Mouse (Mus musculus) embryonic facial prominence, embryonic 13.5 days (tissue): ENCODE measurements at regions not wholly inside any gene's neighbourhood (a gene's known extent, or its start where the extent isn't known, plus 50 kb on each side); places are given as distances from the start of the nearest gene placed in this dataset.

Source experiments
- ATAC-seq: fragments of 200-750 bp; cut with Nextera tagmentation; 2 replicates; pipeline ENCODE4 v1.8.0; 2017; ENCODE audit warnings: low read depth; ENCODE audit not compliant: insufficient number of reproducible peaks, insufficient read depth, low FRiP score, low TSS enrichment
- H3K27ac ChIP-seq: fragments of 300-500 bp; sonication (generic); 2 replicates; pipeline ENCODE4 v1.5.1; 2015; ENCODE audit warnings: moderate library complexity, mild to moderate bottlenecking, inconsistent platforms
- H3K27me3 ChIP-seq: fragments of 300-500 bp; sonication (generic); 2 replicates; pipeline ENCODE4 v1.6.1; 2015; ENCODE audit warnings: mild to moderate bottlenecking, inconsistent platforms
- H3K36me3 ChIP-seq: fragments of 300-500 bp; sonication (generic); 2 replicates; pipeline ENCODE4 v1.6.1; 2015; ENCODE audit warnings: mild to moderate bottlenecking, inconsistent platforms
- H3K4me1 ChIP-seq: fragments of 300-500 bp; sonication (generic); 2 replicates; pipeline ENCODE4 v1.6.1; 2015; ENCODE audit warnings: inconsistent platforms
- H3K4me2 ChIP-seq: fragments of 300-500 bp; sonication (generic); 2 replicates; pipeline ENCODE4 v1.6.1; 2015; ENCODE audit warnings: moderate library complexity, mild to moderate bottlenecking, inconsistent platforms
- H3K4me3 ChIP-seq: fragments of 300-500 bp; sonication (generic); 2 replicates; pipeline ENCODE4 v1.5.1; 2015; ENCODE audit warnings: mild to moderate bottlenecking, inconsistent platforms
- H3K9ac ChIP-seq: fragments of 300-500 bp; sonication (generic); 2 replicates; pipeline ENCODE4 v1.6.1; 2015; ENCODE audit warnings: mild to moderate bottlenecking, inconsistent platforms
- H3K9me3 ChIP-seq: fragments of 300-500 bp; sonication (generic); 2 replicates; pipeline ENCODE4 v1.6.1; 2016; ENCODE audit warnings: inconsistent platforms
- WGBS: fragments of 180-500 bp; shearing (Covaris S2); methylation state at CpG from one replicate; pipeline ENCODE4 v1.1.7; 2015; ENCODE audit warnings: mixed read lengths; 5-methylcytosine and 5-hydroxymethylcytosine counted together

GRCm38 (mm10) chr2:71640251-71640650 lies 93.7 kb upstream of the Dlx2 start:
- H3K4me1 ChIP-seq, result no peaks in the 10 kb centered on the region
- no peak overlapping the region for H3K9ac ChIP-seq
- no peak overlapping the region for H3K4me3 ChIP-seq
- H3K27me3 ChIP-seq, result no peaks in the 10 kb centered on the region
- H3K4me2 ChIP-seq, result no peak overlapping the region
- H3K27ac ChIP-seq, result no peak overlapping the region
- no peak for ATAC-seq
- WGBS, result 95% methylated on average over 5 of the region's 5 CpGs
- no peaks in the 10 kb centered on the region for H3K36me3 ChIP-seq
- peaks cover 11% of the 10 kb centered on the region for H3K9me3 ChIP-seq

GRCm38 (mm10) chr2:71644038-71644470 lies 97.5 kb upstream of the Dlx2 start:
- Histone ChIP-seq H3K9me3 (peaks cover 11% of the 10 kb centered on the region), H3K27me3 (no peaks in the 10 kb centered on the region), H3K27ac (no peak overlapping the region), H3K4me1 (no peaks in the 10 kb centered on the region), H3K4me2 (no peak overlapping the region), H3K36me3 (no peaks in the 10 kb centered on the region), H3K4me3 (no peak overlapping the region), H3K9ac (no peak overlapping the region)
- no peak; the same call in 1 of the 2 replicates for ATAC-seq
- WGBS, result 48% methylated on average over 6 of the region's 6 CpGs

DNA sequence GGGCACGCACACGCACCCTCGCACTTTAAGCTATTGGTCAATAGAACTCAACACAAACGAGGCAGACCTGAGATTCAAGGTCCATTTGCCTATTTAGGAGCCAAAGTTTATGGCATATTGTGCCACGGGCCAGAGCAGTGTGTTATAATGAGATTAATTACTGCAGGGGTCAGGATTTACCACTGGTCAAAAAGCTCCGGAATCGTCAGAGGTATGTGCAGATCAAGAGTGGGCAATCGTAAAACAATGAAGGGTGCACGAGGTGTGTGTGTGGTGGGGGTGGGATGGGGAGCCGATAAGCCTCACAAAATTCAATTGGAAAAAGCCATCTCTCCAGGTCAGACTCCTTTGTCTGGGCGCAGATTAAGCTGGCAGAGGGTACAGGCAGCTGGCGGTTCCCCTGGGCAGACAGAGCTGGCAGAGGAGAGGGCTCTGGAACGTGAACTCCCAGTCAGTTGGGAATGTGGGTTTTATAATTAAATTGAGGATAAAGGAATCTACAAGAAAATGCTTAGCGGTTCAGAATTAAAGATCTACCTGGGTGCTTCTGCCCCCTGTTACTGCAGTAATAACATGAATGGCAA lies 97.4 kb upstream of the Itga6 start:
- no peak overlapping the region for H3K9ac ChIP-seq
- H3K27ac ChIP-seq, result no peak overlapping the region
- H3K4me2 ChIP-seq, result no peak overlapping the region
- H3K36me3 ChIP-seq, result no peaks in the 10 kb centered on the region
- no peak overlapping the region for H3K4me3 ChIP-seq
- H3K4me1 ChIP-seq, result peaks cover 12% of the 10 kb centered on the region
- ATAC-seq, result no peak
- H3K27me3 ChIP-seq, result no peaks in the 10 kb centered on the region
- WGBS, result 81% methylated on average over 14 of the region's 14 CpGs
- no peaks in the 10 kb centered on the region for H3K9me3 ChIP-seq

- H3K9me3 ChIP-seq, result no peaks in the 10 kb centered on the region
- peak overlapping the region; percentile 19; the same call in 1 of the 2 replicates for H3K4me2 ChIP-seq
- H3K27me3 ChIP-seq, result no peaks in the 10 kb centered on the region
- peaks cover 21% of the 10 kb centered on the region for H3K4me1 ChIP-seq
- H3K4me3 ChIP-seq, result no peak overlapping the region
- H3K9ac ChIP-seq, result no peak overlapping the region
- 4% methylated on average over 2 of the region's 2 CpGs for whole genome bisulfite sequencing
- no peak overlapping the region for H3K27ac ChIP-seq
- no peaks in the 10 kb centered on the region for H3K36me3 ChIP-seq
- no peak for ATAC-seq
Measured at GRCm38 (mm10) chr2:71651662-71652061, 93.8 kb upstream of the Itga6 start.

GRCm38 (mm10) chr2:71652261-71652801 lies 93.1 kb upstream of the Itga6 start:
- H3K27ac ChIP-seq, result 0 out of 2 replicates have a peak overlapping the region, but pooled peaks have one; percentile 8
- H3K4me3 ChIP-seq, result no peak overlapping the region
- H3K9ac ChIP-seq, result no peak overlapping the region
- no peaks in the 10 kb centered on the region for H3K36me3 ChIP-seq
- 10% methylated on average over 9 of the region's 9 CpGs for WGBS
- H3K4me2 ChIP-seq, result peak overlapping the region; percentile 19
- H3K4me1 ChIP-seq, result peaks cover 21% of the 10 kb centered on the region
- H3K27me3 ChIP-seq, result no peaks in the 10 kb centered on the region
- no peaks in the 10 kb centered on the region for H3K9me3 ChIP-seq
- ATAC-seq, result no peak

DNA sequence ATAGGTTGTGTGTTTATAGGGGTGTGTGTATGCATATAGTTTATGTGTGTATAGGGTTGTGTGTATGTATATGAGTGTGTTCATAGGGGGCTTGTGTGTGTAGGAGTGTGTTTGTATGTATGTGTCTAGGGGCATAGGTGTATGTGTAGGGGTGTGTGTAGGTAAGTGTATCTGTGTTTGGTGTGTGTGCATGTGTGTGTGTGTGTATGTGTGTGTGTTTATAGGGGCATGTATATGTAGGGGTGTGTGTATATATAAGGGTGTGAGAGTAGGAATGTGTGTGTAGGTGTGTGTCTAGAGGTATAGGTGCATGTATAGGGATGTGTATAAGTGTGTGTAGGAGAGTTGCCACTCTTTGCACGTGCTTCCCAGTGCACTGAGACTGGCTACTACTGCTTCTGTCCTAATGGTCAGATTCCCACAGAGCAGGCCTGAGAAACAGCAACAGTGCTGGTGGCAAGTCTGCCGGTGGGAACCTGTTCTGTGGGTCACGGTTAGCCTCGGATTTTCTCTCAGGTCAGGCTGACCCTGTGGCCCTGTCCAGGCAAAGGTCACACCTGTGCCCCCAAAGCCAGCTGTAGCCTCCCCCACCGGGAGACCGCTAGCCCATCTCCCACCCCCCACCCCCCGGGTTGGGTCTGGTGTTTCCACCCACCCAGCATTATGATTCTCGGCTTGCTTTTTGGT lies 90.5 kb upstream of the Itga6 start:
- H3K9me3 ChIP-seq, result no peaks in the 10 kb centered on the region
- no peak overlapping the region; the same call in 1 of the 2 replicates for H3K4me2 ChIP-seq
- no peak overlapping the region; the same call in 1 of the 2 replicates for H3K9ac ChIP-seq
- no peak overlapping the region for H3K27ac ChIP-seq
- H3K27me3 ChIP-seq, result no peaks in the 10 kb centered on the region
- H3K36me3 ChIP-seq, result no peaks in the 10 kb centered on the region
- peaks cover 21% of the 10 kb centered on the region for H3K4me1 ChIP-seq
- no peak for ATAC-seq
- H3K4me3 ChIP-seq, result no peak overlapping the region; the same call in 1 of the 2 replicates
- WGBS, result 15% methylated on average over 8 of the region's 8 CpGs

- peak overlapping the region; percentile 64 for H3K9ac ChIP-seq
- H3K4me3 ChIP-seq, result peak overlapping the region; percentile 40
- H3K36me3 ChIP-seq, result no peaks in the 10 kb centered on the region
- peak; percentile 40; the same call in 1 of the 2 replicates for ATAC-seq
- no peaks in the 10 kb centered on the region for H3K27me3 ChIP-seq
- WGBS, result 2% methylated on average over 18 of the region's 19 CpGs
- peaks cover 21% of the 10 kb centered on the region for H3K4me1 ChIP-seq
- H3K4me2 ChIP-seq, result peak overlapping the region; percentile 69
- H3K27ac ChIP-seq, result peak overlapping the region; percentile 11; the same call in 1 of the 2 replicates
- H3K9me3 ChIP-seq, result no peaks in the 10 kb centered on the region
Measured at GRCm38 (mm10) chr2:71655504-71656390, 89.7 kb upstream of the Itga6 start.

GRCm38 (mm10) chr2:71656611-71657244 lies 88.7 kb upstream of the Itga6 start:
- H3K36me3 ChIP-seq, result no peaks in the 10 kb centered on the region
- ATAC-seq, result no peak
- no peaks in the 10 kb centered on the region for H3K9me3 ChIP-seq
- 56% methylated on average over 8 of the region's 8 CpGs for WGBS
- H3K9ac ChIP-seq, result no peak overlapping the region
- no peaks in the 10 kb centered on the region; the same call in 1 of the 2 replicates for H3K27me3 ChIP-seq
- H3K4me1 ChIP-seq, result peaks cover 18% of the 10 kb centered on the region
- H3K27ac ChIP-seq, result no peak overlapping the region
- H3K4me3 ChIP-seq, result no peak overlapping the region
- H3K4me2 ChIP-seq, result no peak overlapping the region

GRCm38 (mm10) chr2:71661438-71661837 lies 84.0 kb upstream of the Itga6 start:
- no peaks in the 10 kb centered on the region for H3K4me1 ChIP-seq
- no peaks in the 10 kb centered on the region for H3K36me3 ChIP-seq
- no peak overlapping the region for H3K9ac ChIP-seq
- ATAC-seq, result no peak
- no peak overlapping the region for H3K27ac ChIP-seq
- no peak overlapping the region for H3K4me3 ChIP-seq
- H3K27me3 ChIP-seq, result no peaks in the 10 kb centered on the region; the same call in 1 of the 2 replicates
- no peaks in the 10 kb centered on the region for H3K9me3 ChIP-seq
- no peak overlapping the region for H3K4me2 ChIP-seq

GRCm38 (mm10) chr2:71661986-71662385 lies 83.4 kb upstream of the Itga6 start:
- Histone ChIP-seq H3K9ac (no peak overlapping the region), H3K4me1 (peaks cover 2% of the 10 kb centered on the region; the same call in 1 of the 2 replicates), H3K27ac (no peak overlapping the region), H3K4me2 (no peak overlapping the region), H3K4me3 (no peak overlapping the region), H3K9me3 (no peaks in the 10 kb centered on the region), H3K36me3 (no peaks in the 10 kb centered on the region), H3K27me3 (no peaks in the 10 kb centered on the region; the same call in 1 of the 2 replicates)
- no peak for ATAC-seq
- 94% methylated on average over 5 of the region's 5 CpGs for WGBS

DNA sequence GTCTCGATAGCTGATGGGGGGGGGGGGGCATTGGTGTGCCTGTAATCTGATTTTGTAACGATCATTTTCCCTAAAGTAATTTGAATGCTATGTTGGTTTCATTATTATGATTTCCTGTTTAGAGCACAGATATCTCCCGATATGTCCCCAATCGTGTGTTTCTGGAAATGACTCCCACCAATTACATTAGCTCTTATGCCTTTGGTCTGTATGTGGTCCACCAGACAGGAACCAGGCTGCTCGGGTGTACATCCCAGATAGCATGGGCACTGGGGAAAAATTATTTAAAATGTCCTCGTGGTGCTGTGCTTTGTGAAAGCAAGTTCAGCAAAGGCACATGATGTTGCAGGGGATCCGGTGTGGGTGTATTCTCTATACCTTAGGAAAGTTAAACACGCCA lies 82.0 kb upstream of the Itga6 start:
- no peaks in the 10 kb centered on the region for H3K9me3 ChIP-seq
- WGBS, result 75% methylated on average over 8 of the region's 8 CpGs
- no peak overlapping the region for H3K27ac ChIP-seq
- H3K27me3 ChIP-seq, result no peaks in the 10 kb centered on the region; the same call in 1 of the 2 replicates
- H3K36me3 ChIP-seq, result no peaks in the 10 kb centered on the region
- no peak overlapping the region for H3K4me2 ChIP-seq
- peaks cover 5% of the 10 kb centered on the region; the same call in 1 of the 2 replicates for H3K4me1 ChIP-seq
- H3K9ac ChIP-seq, result no peak overlapping the region
- H3K4me3 ChIP-seq, result no peak overlapping the region
- no peak for ATAC-seq
